Mouse (Mus musculus) frontal cortex, postnatal 25 days (tissue): ENCODE measurements around the gene Cxcr5.

Experiments
- DNase-seq, 2 experiments: peaks; one replicate each; pipeline ENCODE4 v3.0.0; 2022; ENCODE audit warnings: low spot score in 2 of 2

Gene Cxcr5

GRCm38 (mm10) chr9:44561597-44561996, at the start of gene Cxcr5:
Gene Cxcr5 (minus strand): TSS chr9:44561877.
- no peak for DNase-seq

GRCm38 (mm10) chr9:44610371-44610770, 48.7 kb upstream of the Cxcr5 start:
- DNase-seq, result no peak

GRCm38 (mm10) chr9:44607306-44607705, 45.6 kb upstream of the Cxcr5 start:
- DNase-seq, result no peak

GRCm38 (mm10) chr9:44606646-44607045, 45.0 kb upstream of the Cxcr5 start:
- DNase-seq, result no peak

GRCm38 (mm10) chr9:44605616-44606165, 44.0 kb upstream of the Cxcr5 start:
- DNase-seq, result no peak

- peak; percentile 45 to 60 for DNase-seq
Measured at GRCm38 (mm10) chr9:44604779-44605615, 43.3 kb upstream of the Cxcr5 start, which contains the start of gene Ddx6. Gene Ddx6 (plus strand): TSS chr9:44604892.

GRCm38 (mm10) chr9:44604290-44604778, 42.7 kb upstream of the Cxcr5 start:
- DNase-seq, result peak; percentile 42 to 50

- DNase-seq, result peak in 1 of 2 experiments; percentile 25
Measured at GRCm38 (mm10) chr9:44603454-44604289, 42.0 kb upstream of the Cxcr5 start.

- DNase-seq, result no peak
Measured at GRCm38 (mm10) chr9:44602766-44603165, 41.1 kb upstream of the Cxcr5 start.

GRCm38 (mm10) chr9:44600801-44601200, 39.1 kb upstream of the Cxcr5 start:
- no peak for DNase-seq

GRCm38 (mm10) chr9:44599616-44600015, 37.9 kb upstream of the Cxcr5 start:
- DNase-seq, result no peak

GRCm38 (mm10) chr9:44598899-44599495, 37.3 kb upstream of the Cxcr5 start:
- DNase-seq, result no peak

GRCm38 (mm10) chr9:44597742-44598141, 36.1 kb upstream of the Cxcr5 start:
- no peak for DNase-seq

- no peak for DNase-seq
Measured at GRCm38 (mm10) chr9:44595537-44595930, 33.9 kb upstream of the Cxcr5 start.

GRCm38 (mm10) chr9:44594901-44595536, 33.3 kb upstream of the Cxcr5 start:
- no peak for DNase-seq

- no peak for DNase-seq
Measured at GRCm38 (mm10) chr9:44593886-44594285, 32.2 kb upstream of the Cxcr5 start.

GRCm38 (mm10) chr9:44593221-44593620, 31.5 kb upstream of the Cxcr5 start:
- no peak for DNase-seq

GRCm38 (mm10) chr9:44591595-44592188, 30.0 kb upstream of the Cxcr5 start:
- DNase-seq, result no peak

GRCm38 (mm10) chr9:44590969-44591368, 29.3 kb upstream of the Cxcr5 start:
- DNase-seq, result no peak

- DNase-seq, result no peak
Measured at GRCm38 (mm10) chr9:44589095-44589494, 27.4 kb upstream of the Cxcr5 start.

GRCm38 (mm10) chr9:44588605-44589004, 26.9 kb upstream of the Cxcr5 start:
- DNase-seq, result no peak
